Mouse (Mus musculus) hindbrain, embryonic 16.5 days (tissue): ENCODE results near the gene Golga7b. TPM values are rescaled to one million over a fixed set of nuclear protein-coding genes. Genes with fewer than 3 reads are reported as not detected.
A peak's percentile ranks its signal among the peaks of the same experiment; 100 is the strongest.

Source experiments
- ATAC-seq: fragments of 200-750 bp; cut with Nextera tagmentation; 2 replicates; pipeline ENCODE4 v1.8.0; 2017; ENCODE audit warnings: moderate TSS enrichment, moderate library complexity
- H3K27ac ChIP-seq: fragments of 300-500 bp; sonication (generic); 2 replicates; pipeline ENCODE4 v1.5.1; 2014; ENCODE audit warnings: low read depth, mild to moderate bottlenecking, control low read depth, low read length, moderate library complexity
- H3K27me3 ChIP-seq: fragments of 300-500 bp; sonication (generic); replicated peaks from 2 replicates; pipeline ENCODE4 v1.6.1; 2014; ENCODE audit warnings: low read length; ENCODE audit not compliant: control insufficient read depth, insufficient read depth
- H3K36me3 ChIP-seq: fragments of 300-500 bp; sonication (generic); 2 replicates; pipeline ENCODE4 v1.6.1; 2014; ENCODE audit warnings: mild to moderate bottlenecking, low read length, moderate library complexity, mixed read lengths; ENCODE audit not compliant: control insufficient read depth, insufficient read depth
- H3K4me1 ChIP-seq: fragments of 300-500 bp; sonication (generic); 2 replicates; pipeline ENCODE4 v1.6.1; 2014; ENCODE audit warnings: low read depth, low read length; ENCODE audit not compliant: control insufficient read depth, insufficient read depth
- H3K4me2 ChIP-seq: fragments of 300-500 bp; sonication (generic); 2 replicates; pipeline ENCODE4 v1.6.1; 2014; ENCODE audit warnings: mild to moderate bottlenecking, low read length, control low read depth, moderate library complexity
- H3K4me3 ChIP-seq: fragments of 300-500 bp; sonication (generic); 2 replicates; pipeline ENCODE4 v1.5.1; 2014; ENCODE audit warnings: mild to moderate bottlenecking, low read length, control low read depth, moderate library complexity
- H3K9ac ChIP-seq: fragments of 300-500 bp; sonication (generic); 2 replicates; pipeline ENCODE4 v1.6.1; 2014; ENCODE audit warnings: low read depth, mild to moderate bottlenecking, control low read depth, low read length, moderate library complexity
- H3K9me3 ChIP-seq: fragments of 300-500 bp; sonication (generic); 2 replicates; pipeline ENCODE4 v1.6.1; 2014; ENCODE audit warnings: mild to moderate bottlenecking, low read length, moderate library complexity; ENCODE audit not compliant: control insufficient read depth
- WGBS: fragments of 180-500 bp; shearing (Covaris S2); extraction: QIAGEN DNeasy Blood & Tissue Kit; methylation state at CpG from one replicate; pipeline ENCODE4 v1.1.7; 2014; 5-methylcytosine and 5-hydroxymethylcytosine counted together
- polyA plus RNA-seq: library from polyadenylated mRNA; unstranded; fragments of >200 nt; fragmentation: Nextera tagmentation; extraction: Ambion mirVana; gene quantifications from 2 replicates; pipeline ENCODE4 v1.2.1, GENCODE M21; 2015

Gene Golga7b
- polyA plus RNA-seq, 1 experiment from 2014 or later: 73.9 TPM

- Histone ChIP-seq H3K4me2 (no peak overlapping the region; the same call in 1 of the 2 replicates), H3K36me3 (peaks cover 3% of the 10 kb centered on the region), H3K9me3 (no peaks in the 10 kb centered on the region), H3K27me3 (no peaks in the 10 kb centered on the region), H3K27ac (no peak overlapping the region), H3K9ac (no peak overlapping the region), H3K4me3 (no peak overlapping the region), H3K4me1 (peaks cover 21% of the 10 kb centered on the region)
- no peak for ATAC-seq
- 67% methylated on average over 3 of the region's 3 CpGs for WGBS
These were observed 10.7 kb downstream of the Golga7b start for GRCm38 (mm10) chr19:42258031-42258430.

DNA sequence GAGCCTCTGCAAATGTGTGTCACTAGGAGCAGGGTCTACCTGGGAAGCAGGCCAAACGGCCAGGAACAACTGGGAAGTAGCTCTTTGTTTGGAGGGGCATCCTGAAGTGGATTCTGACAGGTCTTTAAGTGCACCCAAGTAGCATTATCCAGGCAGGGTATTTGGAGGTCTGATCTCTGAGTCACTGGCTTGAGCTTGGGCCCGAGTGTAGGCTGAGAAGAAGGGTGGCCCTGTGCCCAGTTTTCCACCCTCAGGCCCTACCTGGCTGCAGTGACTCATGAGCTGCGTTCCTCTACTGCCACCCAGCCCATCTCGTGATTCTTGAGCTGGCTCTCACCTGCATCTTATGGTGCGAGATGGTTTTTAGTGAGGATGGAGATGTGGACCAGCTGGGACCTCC, 11.2 kb downstream of the Golga7b start:
- ATAC-seq: no peak
- H3K4me1 ChIP-seq: peaks cover 21% of the 10 kb centered on the region
- H3K4me3 ChIP-seq: no peak overlapping the region
- 75% methylated on average over 5 of the region's 5 CpGs for WGBS
- no peaks in the 10 kb centered on the region for H3K9me3 ChIP-seq
- peaks cover 7% of the 10 kb centered on the region for H3K36me3 ChIP-seq
- H3K27me3 ChIP-seq: no peaks in the 10 kb centered on the region
- H3K4me2 ChIP-seq: peak overlapping the region; percentile 0; the same call in 1 of the 2 replicates
- no peak overlapping the region for H3K9ac ChIP-seq
- H3K27ac ChIP-seq: no peak overlapping the region

DNA sequence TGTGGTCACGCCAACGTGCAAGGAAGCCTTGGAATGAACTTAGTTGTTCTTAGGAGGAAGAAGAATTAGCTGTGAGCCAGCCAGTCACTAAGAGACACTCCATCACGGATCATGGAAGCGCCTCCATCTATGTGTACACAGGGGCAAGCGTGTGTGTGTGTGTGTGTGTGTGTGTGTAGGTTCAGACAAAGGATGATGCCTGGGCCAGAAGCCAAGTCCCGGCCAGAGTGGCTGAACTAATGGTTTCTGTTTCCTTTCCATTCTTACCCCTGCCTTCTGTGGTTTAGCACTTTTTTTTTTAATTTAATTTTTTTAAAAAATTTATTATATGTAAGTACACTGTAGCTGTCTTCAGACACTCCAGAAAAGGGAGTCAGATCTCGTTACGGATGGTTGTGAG, 13.1 kb downstream of the Golga7b start:
- H3K27me3 ChIP-seq: no peaks in the 10 kb centered on the region
- H3K4me2 ChIP-seq: no peak overlapping the region
- no peak overlapping the region for H3K9ac ChIP-seq
- H3K36me3 ChIP-seq: peaks cover 8% of the 10 kb centered on the region
- no peak overlapping the region for H3K4me3 ChIP-seq
- no peaks in the 10 kb centered on the region for H3K9me3 ChIP-seq
- peaks cover 14% of the 10 kb centered on the region for H3K4me1 ChIP-seq
- WGBS: 77% methylated on average over 8 of the region's 8 CpGs
- ATAC-seq: no peak
- no peak overlapping the region for H3K27ac ChIP-seq

DNA sequence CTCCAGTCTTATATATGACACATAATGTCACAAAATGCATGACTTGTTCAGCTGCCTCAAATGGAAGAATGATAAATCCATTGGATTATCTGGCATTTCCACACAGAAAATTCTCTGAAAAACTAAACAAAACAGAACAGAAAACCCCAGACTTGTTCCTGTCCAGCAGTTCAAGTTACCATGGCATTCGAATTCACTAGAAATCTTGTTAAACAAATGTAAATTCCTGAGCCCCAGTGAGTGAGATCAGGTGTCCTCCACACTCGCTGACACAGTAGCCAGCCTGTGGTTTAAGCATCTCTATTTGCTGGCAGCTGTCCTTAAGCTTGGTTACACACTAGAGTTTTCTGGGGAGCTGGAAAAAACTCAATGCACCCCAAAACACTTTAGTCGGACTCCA, 16.1 kb downstream of the Golga7b start:
- Histone ChIP-seq H3K27me3 (no peaks in the 10 kb centered on the region), H3K4me2 (no peak overlapping the region), H3K4me3 (no peak overlapping the region), H3K36me3 (peaks cover 12% of the 10 kb centered on the region), H3K9me3 (no peaks in the 10 kb centered on the region), H3K9ac (no peak overlapping the region), H3K27ac (no peak overlapping the region), H3K4me1 (peaks cover 6% of the 10 kb centered on the region)
- WGBS: 61% methylated on average over 3 of the region's 3 CpGs
- no peak for ATAC-seq

DNA sequence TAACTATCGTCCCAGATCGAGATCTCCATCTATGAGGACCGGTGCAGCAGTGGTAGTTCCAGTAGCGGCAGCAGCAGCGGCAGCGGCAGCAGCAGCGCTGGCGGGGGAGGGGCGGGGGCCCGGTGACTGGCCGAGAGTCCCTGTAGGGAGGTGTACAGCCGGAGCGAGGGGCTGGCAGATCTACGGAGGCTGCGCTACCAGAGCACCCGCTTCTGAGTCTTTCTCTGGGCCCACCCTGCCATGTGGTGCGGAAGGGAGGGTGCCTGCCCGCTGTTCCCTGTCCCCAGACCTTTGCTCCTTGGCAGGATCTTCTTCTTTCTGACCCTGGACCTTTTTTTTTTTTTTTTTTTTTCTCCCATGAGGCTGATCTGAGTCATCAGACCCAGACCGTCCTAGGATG, 21.0 kb downstream of the Golga7b start:
- Histone ChIP-seq H3K4me3 (peak overlapping the region; percentile 14; the same call in 1 of the 2 replicates), H3K27ac (no peak overlapping the region), H3K9me3 (no peaks in the 10 kb centered on the region), H3K36me3 (peaks cover 7% of the 10 kb centered on the region), H3K9ac (peak overlapping the region; percentile 22; the same call in 1 of the 2 replicates), H3K27me3 (no peaks in the 10 kb centered on the region), H3K4me2 (peak overlapping the region; percentile 48), H3K4me1 (peaks cover 6% of the 10 kb centered on the region)
- WGBS: 3% methylated on average over 19 of the region's 19 CpGs
- ATAC-seq: no peak

GRCm38 (mm10) chr19:42270119-42270518, 22.7 kb downstream of the Golga7b start:
- Histone ChIP-seq H3K27ac (no peak overlapping the region), H3K4me1 (peaks cover 6% of the 10 kb centered on the region), H3K27me3 (no peaks in the 10 kb centered on the region), H3K9ac (no peak overlapping the region), H3K9me3 (no peaks in the 10 kb centered on the region), H3K4me3 (no peak overlapping the region), H3K4me2 (no peak overlapping the region), H3K36me3 (peaks cover 4% of the 10 kb centered on the region; the same call in 1 of the 2 replicates)
- ATAC-seq: no peak
- WGBS: 60% methylated on average over 6 of the region's 6 CpGs

DNA sequence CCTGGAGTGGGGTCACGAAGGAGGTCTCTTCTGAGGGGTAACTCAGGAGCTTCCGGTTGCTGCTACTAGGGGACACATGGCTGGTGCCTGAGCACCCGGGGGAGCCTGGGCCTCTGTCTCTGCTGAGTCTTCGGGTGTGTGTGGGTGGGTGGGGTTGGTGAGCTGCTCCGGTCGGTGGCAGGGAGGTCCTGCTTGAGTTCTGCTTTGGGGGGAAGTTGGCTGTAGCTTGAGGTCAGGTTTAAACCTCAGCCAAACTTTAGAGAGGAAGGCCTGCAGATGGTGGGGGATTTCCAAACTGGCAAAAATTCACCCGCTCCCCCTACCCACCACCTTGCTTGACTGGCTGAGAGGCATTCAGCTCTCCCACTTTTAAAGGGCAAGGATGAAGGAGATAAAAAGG, 23.8 kb downstream of the Golga7b start:
- no peaks in the 10 kb centered on the region for H3K27me3 ChIP-seq
- peaks cover 4% of the 10 kb centered on the region; the same call in 1 of the 2 replicates for H3K36me3 ChIP-seq
- no peak overlapping the region for H3K27ac ChIP-seq
- peaks cover 6% of the 10 kb centered on the region for H3K4me1 ChIP-seq
- no peak overlapping the region for H3K9ac ChIP-seq
- H3K4me3 ChIP-seq: no peak overlapping the region
- 86% methylated on average over 7 of the region's 7 CpGs for WGBS
- no peaks in the 10 kb centered on the region for H3K9me3 ChIP-seq
- ATAC-seq: no peak
- H3K4me2 ChIP-seq: no peak overlapping the region

- no peak overlapping the region for H3K4me2 ChIP-seq
- peak; percentile 59 for ATAC-seq
- H3K27me3 ChIP-seq: no peaks in the 10 kb centered on the region
- peaks cover 6% of the 10 kb centered on the region for H3K4me1 ChIP-seq
- no peaks in the 10 kb centered on the region for H3K36me3 ChIP-seq
- H3K27ac ChIP-seq: no peak overlapping the region
- 46% methylated on average over 14 of the region's 14 CpGs for WGBS
- no peak overlapping the region for H3K9ac ChIP-seq
- no peak overlapping the region for H3K4me3 ChIP-seq
- H3K9me3 ChIP-seq: no peaks in the 10 kb centered on the region
These were observed 24.9 kb downstream of the Golga7b start for GRCm38 (mm10) chr19:42272003-42272963.

GRCm38 (mm10) chr19:42277288-42277687, 29.9 kb downstream of the Golga7b start:
- Histone ChIP-seq H3K27me3 (no peaks in the 10 kb centered on the region), H3K4me2 (no peak overlapping the region), H3K27ac (no peak overlapping the region), H3K9me3 (no peaks in the 10 kb centered on the region), H3K9ac (no peak overlapping the region), H3K4me3 (no peak overlapping the region), H3K36me3 (no peaks in the 10 kb centered on the region), H3K4me1 (peaks cover 3% of the 10 kb centered on the region; the same call in 1 of the 2 replicates)
- no peak for ATAC-seq
- WGBS: 84% methylated on average over 6 of the region's 6 CpGs
